Mouse (Mus musculus) stomach, embryonic 16.5 days (tissue): ENCODE results near the gene Cfap61. TPM values are rescaled to one million over a fixed set of nuclear protein-coding genes. Genes with fewer than 3 reads are reported as not detected.

Experiments
- ATAC-seq: fragments of 200-750 bp; cut with Nextera tagmentation; 2 replicates; pipeline ENCODE4 v1.8.0; 2017; ENCODE audit warnings: moderate number of reproducible peaks, moderate TSS enrichment; ENCODE audit not compliant: insufficient read depth, low FRiP score
- H3K27ac ChIP-seq: fragments of 300-500 bp; sonication (generic); 2 replicates; pipeline ENCODE4 v1.5.1; 2014; ENCODE audit warnings: low read length
- H3K27me3 ChIP-seq: fragments of 300-500 bp; sonication (generic); 2 replicates; pipeline ENCODE4 v1.6.1; 2014; ENCODE audit warnings: low read length, control low read depth, mixed read lengths; ENCODE audit not compliant: control insufficient read depth, insufficient read depth
- H3K36me3 ChIP-seq: fragments of 300-500 bp; sonication (generic); 2 replicates; pipeline ENCODE4 v1.6.1; 2014; ENCODE audit warnings: low read length; ENCODE audit not compliant: control insufficient read depth, insufficient read depth
- H3K4me1 ChIP-seq: fragments of 300-500 bp; sonication (generic); 2 replicates; pipeline ENCODE4 v1.6.1; 2014; ENCODE audit warnings: low read length, control low read depth, mixed read lengths; ENCODE audit not compliant: control insufficient read depth, insufficient read depth
- H3K4me2 ChIP-seq: fragments of 300-500 bp; sonication (generic); 2 replicates; pipeline ENCODE4 v1.6.1; 2014; ENCODE audit warnings: low read depth, low read length, mixed read lengths
- H3K4me3 ChIP-seq: fragments of 300-500 bp; sonication (generic); replicated peaks from 2 replicates; pipeline ENCODE4 v1.5.1; 2014; ENCODE audit warnings: mild to moderate bottlenecking, low read length
- H3K9ac ChIP-seq: fragments of 300-500 bp; sonication (generic); 2 replicates; pipeline ENCODE4 v1.6.1; 2014; ENCODE audit warnings: low read length
- H3K9me3 ChIP-seq: fragments of 300-500 bp; sonication (generic); replicated peaks from 2 replicates; pipeline ENCODE4 v1.6.1; 2016; ENCODE audit warnings: low read length, control low read depth; ENCODE audit not compliant: control insufficient read depth
- WGBS: fragments of 180-500 bp; shearing (Covaris S2); extraction: QIAGEN DNeasy Blood & Tissue Kit; methylation state at CpG from one replicate; pipeline ENCODE4 v1.1.7; 2014; 5-methylcytosine and 5-hydroxymethylcytosine counted together
- polyA plus RNA-seq: library from polyadenylated mRNA; unstranded; fragments of >200 nt; fragmentation: Nextera tagmentation; extraction: Ambion mirVana; gene quantifications from 2 replicates; pipeline ENCODE4 v1.2.1, GENCODE M21; 2015

Cfap61 gene
- polyA plus RNA-seq, 1 experiment from 2014 or later, result 0.13 TPM

- Histone ChIP-seq H3K9ac (no peak overlapping the region), H3K4me2 (no peak overlapping the region), H3K27ac (no peak overlapping the region), H3K4me3 (no peak overlapping the region), H3K9me3 (no peaks in the 10 kb centered on the region), H3K4me1 (no peaks in the 10 kb centered on the region), H3K36me3 (no peaks in the 10 kb centered on the region), H3K27me3 (no peaks in the 10 kb centered on the region)
- no peak for ATAC-seq
- WGBS, result 69% methylated on average over 1 of the region's 1 CpGs
These were observed 244.1 kb downstream of the Cfap61 start for GRCm38 (mm10) chr2:146178718-146179117.

- 77% methylated on average over 24 of the region's 24 CpGs for WGBS
- no peak overlapping the region for H3K27ac ChIP-seq
- H3K4me1 ChIP-seq, result no peaks in the 10 kb centered on the region
- no peaks in the 10 kb centered on the region for H3K9me3 ChIP-seq
- ATAC-seq, result no peak
- no peak overlapping the region for H3K9ac ChIP-seq
- no peaks in the 10 kb centered on the region for H3K36me3 ChIP-seq
- no peaks in the 10 kb centered on the region for H3K27me3 ChIP-seq
- no peak overlapping the region for H3K4me3 ChIP-seq
- no peak overlapping the region for H3K4me2 ChIP-seq
These were observed 249.5 kb downstream of the Cfap61 start for GRCm38 (mm10) chr2:146183830-146184793.

- 84% methylated on average over 11 of the region's 11 CpGs for WGBS
- Histone ChIP-seq H3K9ac (no peak overlapping the region), H3K4me1 (no peaks in the 10 kb centered on the region), H3K4me3 (no peak overlapping the region), H3K27ac (no peak overlapping the region), H3K9me3 (no peaks in the 10 kb centered on the region), H3K27me3 (no peaks in the 10 kb centered on the region), H3K36me3 (no peaks in the 10 kb centered on the region), H3K4me2 (no peak overlapping the region)
- ATAC-seq, result no peak
These were observed 261.5 kb downstream of the Cfap61 start for GRCm38 (mm10) chr2:146196126-146196525.

- no peak for ATAC-seq
- WGBS, result 67% methylated on average over 7 of the region's 7 CpGs
- no peaks in the 10 kb centered on the region for H3K27me3 ChIP-seq
- no peak overlapping the region for H3K27ac ChIP-seq
- H3K4me3 ChIP-seq, result no peak overlapping the region
- no peak overlapping the region for H3K4me2 ChIP-seq
- no peaks in the 10 kb centered on the region for H3K4me1 ChIP-seq
- H3K9ac ChIP-seq, result no peak overlapping the region
- no peaks in the 10 kb centered on the region for H3K9me3 ChIP-seq
- no peaks in the 10 kb centered on the region for H3K36me3 ChIP-seq
These were observed 263.4 kb downstream of the Cfap61 start for GRCm38 (mm10) chr2:146197947-146198346.

- no peak for ATAC-seq
- Histone ChIP-seq H3K9me3 (no peaks in the 10 kb centered on the region), H3K27me3 (peaks cover 14% of the 10 kb centered on the region), H3K27ac (no peak overlapping the region), H3K4me1 (no peaks in the 10 kb centered on the region), H3K36me3 (no peaks in the 10 kb centered on the region), H3K4me3 (no peak overlapping the region), H3K4me2 (no peak overlapping the region), H3K9ac (no peak overlapping the region)
- WGBS, result 28% methylated on average over 4 of the region's 4 CpGs
These were observed 276.4 kb downstream of the Cfap61 start for GRCm38 (mm10) chr2:146210968-146211367.

GRCm38 (mm10) chr2:146214715-146215114 lies 280.1 kb downstream of the Cfap61 start:
- Histone ChIP-seq H3K27ac (no peak overlapping the region), H3K4me1 (peaks cover 6% of the 10 kb centered on the region; the same call in 1 of the 2 replicates), H3K4me2 (no peak overlapping the region), H3K9ac (no peak overlapping the region), H3K27me3 (peaks cover 45% of the 10 kb centered on the region), H3K9me3 (no peaks in the 10 kb centered on the region), H3K4me3 (no peak overlapping the region), H3K36me3 (no peaks in the 10 kb centered on the region)
- no peak for ATAC-seq
- WGBS, result 1% methylated on average over 9 of the region's 9 CpGs

GRCm38 (mm10) chr2:146216111-146217064 lies 281.8 kb downstream of the Cfap61 start:
- WGBS, result 22% methylated on average over 14 of the region's 14 CpGs
- ATAC-seq, result no peak
- peaks cover 55% of the 10 kb centered on the region for H3K27me3 ChIP-seq
- H3K4me3 ChIP-seq, result no peak overlapping the region
- H3K4me1 ChIP-seq, result peaks cover 10% of the 10 kb centered on the region
- no peaks in the 10 kb centered on the region for H3K36me3 ChIP-seq
- H3K27ac ChIP-seq, result no peak overlapping the region
- no peaks in the 10 kb centered on the region for H3K9me3 ChIP-seq
- no peak overlapping the region for H3K9ac ChIP-seq
- H3K4me2 ChIP-seq, result no peak overlapping the region

- H3K9ac ChIP-seq, result no peak overlapping the region
- peaks cover 20% of the 10 kb centered on the region for H3K4me1 ChIP-seq
- H3K4me3 ChIP-seq, result no peak overlapping the region
- no peaks in the 10 kb centered on the region for H3K9me3 ChIP-seq
- WGBS, result under 1% methylated on average over 16 of the region's 16 CpGs
- no peak overlapping the region for H3K27ac ChIP-seq
- no peak for ATAC-seq
- no peaks in the 10 kb centered on the region for H3K36me3 ChIP-seq
- H3K4me2 ChIP-seq, result no peak overlapping the region
- H3K27me3 ChIP-seq, result peaks cover 65% of the 10 kb centered on the region
These were observed 282.8 kb downstream of the Cfap61 start for GRCm38 (mm10) chr2:146217227-146217980.
